Mouse (Mus musculus): ENCODE results near the gene Ces1g. TPM values are rescaled to one million over a fixed set of nuclear protein-coding genes. Genes with fewer than 3 reads are reported as not detected.

Ces1g gene
- not detected for total RNA-seq (2023)

GRCm38 (mm10) chr8:93337207-93337606 lies at the start of gene Ces1g:
Gene Ces1g (minus strand): TSS chr8:93337308.

GRCm38 (mm10) chr8:93379625-93380024 lies 42.5 kb upstream of the Ces1g start, which contains the start of gene Ces1h:
Gene Ces1h (minus strand): TSS chr8:93379725.

GRCm38 (mm10) chr8:93279556-93279955 lies 57.6 kb downstream of the Ces1g start, which contains the start of gene Ces1f:
Gene Ces1f (minus strand): TSS chr8:93279747.

Other genes with a start within 250 kb of the Ces1g start
- not detected for gene Ces1c, start 206.0 kb downstream of the Ces1g start, total RNA-seq (2023)
- gene Ces1d, start 139.5 kb downstream of the Ces1g start, total RNA-seq (2023), result 0.65 TPM
- not detected for gene Ces1e, start 107.7 kb downstream of the Ces1g start, total RNA-seq (2023)
- gene Ces1f, start 57.6 kb downstream of the Ces1g start, total RNA-seq (2023), result not detected
- not detected for gene Ces1h, start 42.4 kb upstream of the Ces1g start, total RNA-seq (2023)
- gene Ces5a, start 198.5 kb upstream of the Ces1g start, total RNA-seq (2023), result not detected

All from CD4-positive naive resting alpha-beta T cell, adult 57 days (primary cell).